Mouse (Mus musculus) brain, adult 10 weeks (tissue): Measurements from ENCODE around the gene Fshb. TPM values are rescaled to one million over a fixed set of nuclear protein-coding genes. Genes with fewer than 3 reads are reported as not detected.

Experiments
- polyA plus RNA-seq: library from polyadenylated mRNA; stranded (reverse); fragments of 350-450 nt; fragmentation: Illumina TruSeq; extraction: RNeasy Lipid Tissue Mini Kit (QIAGEN cat#74804); gene quantifications from one replicate; pipeline ENCODE4 v1.2.3, GENCODE M21; 2015; ENCODE audit warnings: low read depth, low replicate concordance

Fshb gene
- not detected for polyA plus RNA-seq

GRCm38 (mm10) chr2:107059556-107059955 lies at the start of gene Fshb:
Gene Fshb, minus strand, starts transcription at chr2:107059656.

Other genes starting within 250 kb of the Fshb start
- gene Arl14ep, start 85.2 kb downstream of the Fshb start, polyA plus RNA-seq = 35.3 TPM
- gene Kcna4, start 231.0 kb upstream of the Fshb start, polyA plus RNA-seq = 13.5 TPM